Mouse (Mus musculus): ENCODE measurements around the gene Rasl11a. TPM values are rescaled to one million over a fixed set of nuclear protein-coding genes. Genes with fewer than 3 reads are reported as not detected.

Rasl11a gene
- 1 to 10 TPM; 5.2 to 9.0 (median 7.7) TPM for total RNA-seq (2022)

- peak; percentile 89 for DNase-seq
Observed at GRCm38 (mm10) chr5:146844945-146845365, at the start of gene Rasl11a. Gene Rasl11a (plus strand): TSS chr5:146845071.

GRCm38 (mm10) chr5:146795728-146796127, 49.1 kb upstream of the Rasl11a start:
- DNase-seq = no peak

GRCm38 (mm10) chr5:146798031-146798430, 46.8 kb upstream of the Rasl11a start:
- DNase-seq = no peak

- DNase-seq = no peak
Observed at GRCm38 (mm10) chr5:146806004-146806430, 38.9 kb upstream of the Rasl11a start.

- DNase-seq = no peak
Observed at GRCm38 (mm10) chr5:146809951-146810350, 34.9 kb upstream of the Rasl11a start.

- DNase-seq = no peak
Observed at GRCm38 (mm10) chr5:146812866-146813265, 32.0 kb upstream of the Rasl11a start.

- no peak for DNase-seq
Observed at GRCm38 (mm10) chr5:146813421-146813820, 31.4 kb upstream of the Rasl11a start.

GRCm38 (mm10) chr5:146815394-146815793, 29.5 kb upstream of the Rasl11a start:
- DNase-seq = no peak

GRCm38 (mm10) chr5:146817583-146817982, 27.3 kb upstream of the Rasl11a start:
- no peak for DNase-seq

GRCm38 (mm10) chr5:146818906-146819623, 25.8 kb upstream of the Rasl11a start:
- DNase-seq = peak; percentile 70

- no peak for DNase-seq
Observed at GRCm38 (mm10) chr5:146823005-146823404, 21.9 kb upstream of the Rasl11a start.

- no peak for DNase-seq
Observed at GRCm38 (mm10) chr5:146829528-146829927, 15.3 kb upstream of the Rasl11a start.

- no peak for DNase-seq
Observed at GRCm38 (mm10) chr5:146832435-146832768, 12.5 kb upstream of the Rasl11a start.

- peak; percentile 92 for DNase-seq
Observed at GRCm38 (mm10) chr5:146832769-146833448, 12.0 kb upstream of the Rasl11a start, which contains the start of gene Rpl21. Gene Rpl21 (plus strand): TSS chr5:146832890.

- DNase-seq = no peak
Observed at GRCm38 (mm10) chr5:146833673-146834201, 11.1 kb upstream of the Rasl11a start.

- no peak for DNase-seq
Observed at GRCm38 (mm10) chr5:146834959-146835358, 9.9 kb upstream of the Rasl11a start.

- DNase-seq = no peak
Observed at GRCm38 (mm10) chr5:146837967-146838720, 6.7 kb upstream of the Rasl11a start.

- no peak for DNase-seq
Observed at GRCm38 (mm10) chr5:146838836-146839648, 5.8 kb upstream of the Rasl11a start.

- no peak for DNase-seq
Observed at GRCm38 (mm10) chr5:146839760-146840159, 5.1 kb upstream of the Rasl11a start.

- no peak for DNase-seq
Observed at GRCm38 (mm10) chr5:146840422-146840821, 4.4 kb upstream of the Rasl11a start.

GRCm38 (mm10) chr5:146841301-146841700, 3.6 kb upstream of the Rasl11a start:
- DNase-seq = no peak

- DNase-seq = no peak
Observed at GRCm38 (mm10) chr5:146841996-146842395, 2.9 kb upstream of the Rasl11a start.

Measured in adrenal gland, adult 8-10 months (tissue).